Comparison of ENCODE assay signal across 21 mouse cellular contexts in the genomic region with DNA sequence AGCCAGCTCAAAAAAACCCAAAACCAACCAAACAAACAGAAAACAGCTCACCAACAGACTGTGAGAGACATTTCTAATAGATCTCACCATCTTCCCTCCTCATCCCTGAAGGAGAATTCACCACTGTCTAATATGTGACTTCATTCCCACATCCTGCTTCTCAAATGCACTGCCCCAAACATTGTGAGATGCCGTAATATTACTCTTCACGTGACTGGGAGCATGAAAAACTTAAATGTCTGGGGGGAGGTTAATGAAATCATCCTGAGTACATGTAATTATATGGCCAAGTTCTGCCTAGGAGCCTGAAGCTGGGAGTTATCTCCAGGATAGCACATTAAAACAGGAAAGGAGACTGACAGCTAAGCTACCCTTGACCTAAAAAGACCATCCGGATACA.
DNase-seq lines count a peak whose midpoint lies in the region; ATAC-seq and TF ChIP-seq lines count a peak whose summit lies in the region.
"Had no signal": no experiment of that assay in that cellular context is flagged by ENCODE, and none has a peak within 500 bp of the region (broad histone marks: within the 10 kb centered on the region; RNA-seq: fewer than 3 reads in every experiment).

No protein-coding gene starts in this region.

- TF ChIP-seq EP300 in liver, postnatal 0 days (IDR thresholded peaks at IDR 0.05; ENCODE audit: low read depth) = no peak

- no peak overlapping the region for H3K9ac ChIP-seq in heart, embryonic 12.5 days
- H3K9ac ChIP-seq in liver, postnatal 0 days (replicated peaks) = no peak overlapping the region
- H3K9ac ChIP-seq in liver, embryonic 12.5 days = no peak overlapping the region
- no peak overlapping the region for H3K9ac ChIP-seq in forebrain, embryonic 13.5 days

- H3K9me3 ChIP-seq in heart, embryonic 12.5 days (replicated peaks) = no peaks in the 10 kb centered on the region
- H3K9me3 ChIP-seq in liver, postnatal 0 days (ENCODE audit: low read length) = no peaks in the 10 kb centered on the region
- H3K9me3 ChIP-seq in liver, embryonic 12.5 days (replicated peaks) = no peaks in the 10 kb centered on the region
- no peaks in the 10 kb centered on the region for H3K9me3 ChIP-seq in forebrain, embryonic 13.5 days (replicated peaks)
- H3K9me3 ChIP-seq: embryonic facial prominence, embryonic 10.5 days; forebrain, embryonic 10.5 days; G1E had no signal

- no peak for TF ChIP-seq CTCF in liver, postnatal 0 days (IDR thresholded peaks at IDR 0.05; ENCODE audit: low read depth)

- no peak overlapping the region for H3K4me2 ChIP-seq in heart, embryonic 12.5 days
- no peak overlapping the region for H3K4me2 ChIP-seq in liver, postnatal 0 days (ENCODE audit: low read depth, low read length)
- H3K4me2 ChIP-seq in liver, embryonic 12.5 days = no peak overlapping the region
- H3K4me2 ChIP-seq in myocyte (ENCODE audit: low read depth) = peak overlapping the region; percentile 72
- H3K4me2 ChIP-seq in forebrain, embryonic 13.5 days = no peak overlapping the region

- no peak for ATAC-seq in heart, embryonic 12.5 days (ENCODE audit: insufficient number of reproducible peaks, low FRiP score)
- ATAC-seq in liver, postnatal 0 days = no peak
- ATAC-seq in liver, embryonic 12.5 days = no peak
- no peak for ATAC-seq in forebrain, embryonic 13.5 days
- ATAC-seq: forebrain, embryonic 16.5 days; hindbrain, postnatal 0 days; Patski had no signal

- H3K27ac ChIP-seq in heart, embryonic 12.5 days (ENCODE audit: poor library complexity, severe bottlenecking) = 0 out of 2 replicates have a peak overlapping the region, but pooled peaks have one; percentile 28
- H3K27ac ChIP-seq in liver, postnatal 0 days (ENCODE audit: low read depth) = 0 out of 2 replicates have a peak overlapping the region, but pooled peaks have one; percentile 1
- no peak overlapping the region for H3K27ac ChIP-seq in liver, embryonic 12.5 days
- no peak overlapping the region for H3K27ac ChIP-seq in forebrain, embryonic 13.5 days
- H3K27ac ChIP-seq: embryonic facial prominence, embryonic 10.5 days; forebrain, embryonic 10.5 days; hindbrain, postnatal 0 days had no signal

- no peaks in the 10 kb centered on the region for H3K27me3 ChIP-seq in heart, embryonic 12.5 days (replicated peaks)
- H3K27me3 ChIP-seq in liver, postnatal 0 days (ENCODE audit: insufficient read depth, low read length) = no peaks in the 10 kb centered on the region
- no peaks in the 10 kb centered on the region for H3K27me3 ChIP-seq in liver, embryonic 12.5 days (replicated peaks)
- H3K27me3 ChIP-seq in myocyte (ENCODE audit: control insufficient read depth, insufficient read depth, insufficient read length) = no peaks in the 10 kb centered on the region
- no peaks in the 10 kb centered on the region for H3K27me3 ChIP-seq in forebrain, embryonic 13.5 days
- H3K27me3 ChIP-seq: Patski had no signal

- WGBS in heart, embryonic 12.5 days = 59% methylated on average over 3 of the region's 3 CpGs
- WGBS in liver, postnatal 0 days (ENCODE audit: insufficient replicate concordance) = 62% methylated on average over 3 of the region's 3 CpGs
- WGBS in liver, embryonic 12.5 days (ENCODE audit: insufficient replicate concordance) = 65% methylated on average over 3 of the region's 3 CpGs
- WGBS in forebrain, embryonic 13.5 days = 92% methylated on average over 3 of the region's 3 CpGs

- peaks cover 45% of the 10 kb centered on the region for H3K4me1 ChIP-seq in heart, embryonic 12.5 days (replicated peaks)
- H3K4me1 ChIP-seq in liver, postnatal 0 days (ENCODE audit: insufficient read depth) = 0 out of 2 replicates have a peak, but pooled peaks cover 2% of the 10 kb centered on the region
- H3K4me1 ChIP-seq in liver, embryonic 12.5 days = peaks cover 34% of the 10 kb centered on the region
- H3K4me1 ChIP-seq in forebrain, embryonic 13.5 days = peaks cover under 1% of the 10 kb centered on the region; the same call in 1 of the 2 replicates
- H3K4me1 ChIP-seq: embryonic facial prominence, embryonic 10.5 days had no signal

- H3K36me3 ChIP-seq in heart, embryonic 12.5 days = 0 out of 2 replicates have a peak, but pooled peaks cover 2% of the 10 kb centered on the region
- no peaks in the 10 kb centered on the region for H3K36me3 ChIP-seq in liver, postnatal 0 days (replicated peaks; ENCODE audit: insufficient read depth, low read length)
- H3K36me3 ChIP-seq in liver, embryonic 12.5 days = no peaks in the 10 kb centered on the region
- peaks cover 5% of the 10 kb centered on the region for H3K36me3 ChIP-seq in myocyte (ENCODE audit: control insufficient read depth, insufficient read depth)
- no peaks in the 10 kb centered on the region for H3K36me3 ChIP-seq in forebrain, embryonic 13.5 days (ENCODE audit: poor library complexity, severe bottlenecking)
- H3K36me3 ChIP-seq: embryonic facial prominence, embryonic 10.5 days; forebrain, embryonic 10.5 days had no signal

- no peak for DNase-seq in heart, postnatal 4 days
- no peak for DNase-seq in liver, postnatal 0 days
- DNase-seq in NIH3T3 (ENCODE audit: low read depth) = peak; percentile 59
- DNase-seq: adrenal gland, postnatal 14 days; cerebellum, adult 18-20 months; cerebellum, adult 9-11 months; gastrocnemius, postnatal 14 days; heart, postnatal 10 days; kidney, adult 11 months; kidney, adult 9 months had no signal

- no peak overlapping the region for H3K4me3 ChIP-seq in heart, embryonic 12.5 days
- H3K4me3 ChIP-seq in liver, postnatal 0 days (ENCODE audit: low read depth, low read length) = no peak overlapping the region
- no peak overlapping the region for H3K4me3 ChIP-seq in liver, embryonic 12.5 days
- H3K4me3 ChIP-seq in myocyte = no peak overlapping the region
- H3K4me3 ChIP-seq in forebrain, embryonic 13.5 days = no peak overlapping the region
- H3K4me3 ChIP-seq: embryonic facial prominence, embryonic 10.5 days; erythroblast, embryonic 14.5 days; forebrain, embryonic 10.5 days had no signal

- H3K79me2 ChIP-seq in myocyte (ENCODE audit: control insufficient read depth, insufficient read depth) = no peaks in the 10 kb centered on the region

- H3ac ChIP-seq in myocyte (ENCODE audit: control insufficient read depth, insufficient read length) = no peak overlapping the region

- TF ChIP-seq POLR2A in myocyte (IDR thresholded peaks at IDR 0.05; ENCODE audit: insufficient read length, low read depth) = no peak

TF ChIP-seq in myocyte, 11 proteins besides CTCF, POLR2A, EP300 and RAD21:
- TF ChIP-seq CEBPB (IDR thresholded peaks at IDR 0.05; ENCODE audit: insufficient read depth, poor library complexity, severe bottlenecking) (peak; percentile 42; the same call in 1 of the 2 replicates), MYOD1 (IDR thresholded peaks at IDR 0.05; ENCODE audit: control insufficient read depth in 1 of 3, insufficient read length in 2 of 3, low read depth in 2 of 3) (no peak), POLR2AphosphoS2 (IDR thresholded peaks at IDR 0.05; ENCODE audit: insufficient read length, low read depth) (no peak), USF1 (IDR thresholded peaks at IDR 0.05; ENCODE audit: low read depth) (peak; percentile 97), TCF3 (IDR thresholded peaks at IDR 0.05; ENCODE audit: insufficient read length, low read depth) (no peak)

Comparison
In these comparisons a context has a peak if more than half of its experiments do, and no peak if none do; other contexts are left out.
1. H3K27ac ChIP-seq: peak in heart, embryonic 12.5 days (single experiment) and liver, postnatal 0 days (single experiment); none in liver, embryonic 12.5 days (single experiment) and forebrain, embryonic 13.5 days (single experiment).